Mouse (Mus musculus): ENCODE measurements around the gene Minpp1. TPM values are rescaled to one million over a fixed set of nuclear protein-coding genes. Genes with fewer than 3 reads are reported as not detected.

Minpp1 gene
- 10 to 100 TPM; 58.6 to 64.3 TPM for polyA plus RNA-seq (2017; shearing (Covaris generic))

DNA sequence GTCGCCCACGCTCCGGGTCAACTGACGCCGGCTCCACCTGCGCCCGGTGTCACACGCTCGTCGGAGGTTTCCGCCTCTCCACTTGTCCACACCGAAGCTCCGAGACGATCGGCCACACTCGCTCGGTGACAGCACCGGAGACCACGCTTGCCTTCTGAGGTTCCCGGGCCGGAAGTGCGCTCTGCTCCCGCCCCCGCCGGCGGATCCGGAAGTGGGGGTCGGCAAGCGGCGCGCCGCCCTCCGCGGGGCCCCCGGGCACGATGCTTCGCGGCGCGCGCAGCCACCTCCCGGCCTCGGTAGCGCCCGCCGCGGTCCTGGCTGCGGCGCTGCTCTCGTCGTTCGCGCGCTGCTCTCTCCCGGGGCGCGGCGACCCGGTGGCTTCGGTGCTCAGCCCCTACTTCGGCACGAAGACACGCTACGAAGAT, at the start of gene Minpp1:
Minpp1 (plus strand) TSS at position 89 of the 425 bp plus-strand sequence.

GRCm38 (mm10) chr19:32466478-32466877, 19.1 kb upstream of the Minpp1 start, which contains the start of gene Rpl9-ps6:
Gene Rpl9-ps6, minus strand, starts transcription at chr19:32466578.

Other genes with a start within 250 kb of the Minpp1 start
- gene Sgms1, start 96.1 kb upstream of the Minpp1 start, polyA plus RNA-seq (2017; shearing (Covaris generic)), result 10 to 100 TPM; 43.8 to 68.5 TPM
- gene Rpl9-ps6, start 19.2 kb upstream of the Minpp1 start, polyA plus RNA-seq (2017; shearing (Covaris generic)), result 100 to 1,000 TPM; 187 to 199 TPM
- under 1 TPM; 0.24 to 0.78 TPM for gene Papss2, start 110.0 kb downstream of the Minpp1 start, polyA plus RNA-seq (2017; shearing (Covaris generic))